Mouse (Mus musculus) fat pad, adult 2 months (tissue): ENCODE measurements around the gene Fzd7.

ENCODE experiments used
- DNase-seq: peaks from one replicate; pipeline ENCODE4 v3.0.0-alpha.2; 2011; ENCODE audit warnings: low read depth, low spot score; ENCODE audit errors: extremely low read depth

The Fzd7 gene

GRCm38 (mm10) chr1:59470766-59471165 is 11.5 kb upstream of the Fzd7 start:
- no peak for DNase-seq

GRCm38 (mm10) chr1:59472368-59473180 is 9.7 kb upstream of the Fzd7 start:
- no peak for DNase-seq

- DNase-seq: no peak
Observed at GRCm38 (mm10) chr1:59473181-59473555, 9.1 kb upstream of the Fzd7 start.

GRCm38 (mm10) chr1:59475618-59476017 is 6.6 kb upstream of the Fzd7 start:
- no peak for DNase-seq

DNA sequence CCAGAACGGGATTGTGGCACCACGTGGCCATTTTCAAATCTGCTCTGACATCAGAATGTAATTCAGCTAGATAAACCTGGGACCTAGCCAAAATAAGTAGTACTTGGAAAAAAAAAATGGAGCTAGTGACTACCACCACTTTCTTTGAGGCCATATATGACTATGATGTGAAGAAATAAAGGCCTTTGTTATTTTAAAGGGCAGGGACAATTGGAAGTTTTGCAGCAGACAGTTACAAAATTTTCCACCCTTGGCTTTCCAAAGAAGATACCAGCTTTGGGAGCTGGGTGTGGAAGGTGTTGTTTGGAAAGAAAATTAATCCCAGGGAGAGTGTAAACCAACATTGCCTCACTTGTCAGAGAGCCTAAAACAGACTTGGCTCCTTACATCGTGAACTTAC is 3.3 kb upstream of the Fzd7 start:
- peak; percentile 93 for DNase-seq

GRCm38 (mm10) chr1:59480821-59481455 is 1.3 kb upstream of the Fzd7 start:
- DNase-seq: no peak

DNA sequence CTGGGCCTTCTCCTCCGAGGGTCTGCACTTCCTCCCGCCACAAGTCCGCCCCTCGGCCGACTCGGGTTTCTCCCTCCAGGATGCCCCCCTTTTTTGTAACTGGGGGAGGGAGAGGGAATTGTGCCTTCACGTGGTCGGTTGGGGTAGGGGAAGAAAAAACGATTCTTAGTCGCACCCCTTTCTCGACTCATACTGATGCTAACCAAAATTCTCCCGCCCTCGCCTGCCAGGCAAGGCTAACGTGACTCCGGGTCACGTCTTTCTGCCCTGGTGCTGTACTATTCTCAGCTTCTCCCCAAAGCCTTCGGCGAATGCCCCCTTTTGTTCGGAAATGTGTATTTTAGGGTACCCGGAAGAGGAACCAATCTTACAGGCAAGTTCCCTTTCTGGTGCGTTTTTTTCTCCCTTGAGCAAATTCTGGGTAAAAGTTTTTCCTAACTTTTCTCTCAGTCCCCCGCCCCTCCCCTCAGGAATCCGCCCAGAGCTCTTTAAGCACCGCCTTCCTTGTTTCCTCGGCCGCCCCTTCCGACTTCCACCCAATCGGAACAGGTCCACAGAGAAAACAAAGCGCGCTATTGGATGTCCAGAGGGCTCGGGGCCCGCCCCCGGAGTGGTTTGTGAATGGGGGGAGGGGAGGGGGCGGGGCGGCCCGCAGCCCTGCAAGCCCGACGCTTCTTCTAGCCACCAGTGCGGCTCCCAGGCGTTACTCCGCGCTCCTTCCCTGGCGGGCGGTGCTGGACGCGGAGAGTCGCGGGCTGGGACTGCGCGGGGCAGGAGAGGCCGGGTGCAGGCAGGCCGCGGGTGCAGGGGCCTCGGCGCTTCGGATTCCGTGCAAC is 550 bp upstream of the Fzd7 start:
- no peak for DNase-seq

GRCm38 (mm10) chr1:59482696-59483520 is 684 bp downstream of the Fzd7 start:
- DNase-seq: no peak

DNA sequence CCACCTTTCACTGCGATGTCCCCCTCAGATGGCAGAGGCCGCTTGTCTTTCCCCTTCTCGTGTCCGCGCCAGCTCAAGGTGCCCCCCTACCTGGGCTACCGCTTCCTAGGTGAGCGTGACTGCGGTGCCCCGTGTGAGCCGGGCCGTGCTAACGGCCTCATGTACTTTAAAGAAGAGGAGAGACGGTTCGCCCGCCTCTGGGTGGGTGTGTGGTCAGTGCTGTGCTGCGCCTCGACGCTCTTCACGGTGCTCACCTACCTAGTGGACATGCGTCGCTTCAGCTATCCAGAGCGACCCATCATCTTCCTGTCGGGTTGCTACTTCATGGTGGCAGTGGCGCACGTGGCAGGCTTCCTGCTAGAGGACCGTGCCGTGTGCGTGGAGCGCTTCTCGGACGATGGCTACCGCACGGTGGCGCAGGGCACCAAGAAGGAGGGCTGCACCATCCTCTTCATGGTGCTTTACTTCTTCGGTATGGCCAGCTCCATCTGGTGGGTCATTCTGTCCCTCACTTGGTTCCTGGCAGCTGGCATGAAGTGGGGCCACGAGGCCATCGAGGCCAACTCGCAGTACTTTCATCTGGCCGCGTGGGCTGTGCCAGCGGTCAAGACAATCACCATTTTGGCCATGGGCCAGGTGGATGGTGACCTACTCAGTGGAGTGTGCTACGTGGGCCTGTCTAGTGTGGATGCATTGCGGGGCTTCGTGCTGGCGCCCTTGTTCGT is 1.5 kb downstream of the Fzd7 start:
- no peak for DNase-seq

- no peak for DNase-seq
Observed at GRCm38 (mm10) chr1:59484314-59484713, 2.1 kb downstream of the Fzd7 start.

- no peak for DNase-seq
Observed at GRCm38 (mm10) chr1:59484791-59485785, 2.9 kb downstream of the Fzd7 start.

GRCm38 (mm10) chr1:59485803-59486202 is 3.6 kb downstream of the Fzd7 start:
- no peak for DNase-seq

DNA sequence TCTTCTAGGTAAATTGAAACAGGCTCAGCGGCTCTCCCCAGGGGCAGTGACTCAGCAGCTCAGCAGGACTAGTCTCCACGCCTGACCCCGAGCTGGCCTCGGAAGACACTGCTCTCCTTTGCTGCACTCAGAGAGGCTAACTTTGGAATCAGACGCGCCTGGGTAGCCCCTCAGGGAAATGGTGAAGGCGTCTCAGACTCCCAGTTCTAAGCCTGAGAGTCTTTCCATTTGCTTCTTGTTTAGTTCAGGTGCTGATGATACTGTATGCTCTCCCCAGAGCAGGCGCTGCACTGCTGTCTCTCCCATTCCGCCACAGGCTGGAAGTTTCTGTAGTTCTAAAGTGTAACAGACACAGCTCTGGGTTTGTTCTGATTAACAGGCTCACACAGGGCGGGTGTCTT is 5.4 kb downstream of the Fzd7 start:
- DNase-seq: no peak

GRCm38 (mm10) chr1:59488481-59488880 is 6.3 kb downstream of the Fzd7 start:
- DNase-seq: no peak

DNA sequence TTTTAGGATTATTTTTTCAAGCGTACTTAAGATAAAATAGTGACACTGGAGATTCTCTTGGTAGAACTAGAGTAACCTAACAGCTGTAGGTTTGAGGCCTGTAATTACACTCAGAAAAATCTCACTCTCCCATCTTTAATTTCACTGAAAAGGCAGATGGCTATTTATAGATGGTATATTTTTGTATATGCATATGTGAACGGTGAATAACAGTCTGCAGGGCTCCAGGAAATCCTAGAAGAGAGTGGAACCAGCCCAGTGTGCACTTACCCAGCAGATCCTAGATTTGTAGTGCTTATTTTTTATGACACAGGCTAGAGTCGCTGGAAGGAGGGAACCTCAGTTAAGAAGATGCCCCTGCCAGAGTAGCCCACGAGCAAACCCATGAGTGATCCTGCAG is 6.8 kb downstream of the Fzd7 start:
- no peak for DNase-seq

- DNase-seq: no peak
Observed at GRCm38 (mm10) chr1:59491517-59491916, 9.3 kb downstream of the Fzd7 start.

- no peak for DNase-seq
Observed at GRCm38 (mm10) chr1:59492432-59492831, 10.2 kb downstream of the Fzd7 start.

DNA sequence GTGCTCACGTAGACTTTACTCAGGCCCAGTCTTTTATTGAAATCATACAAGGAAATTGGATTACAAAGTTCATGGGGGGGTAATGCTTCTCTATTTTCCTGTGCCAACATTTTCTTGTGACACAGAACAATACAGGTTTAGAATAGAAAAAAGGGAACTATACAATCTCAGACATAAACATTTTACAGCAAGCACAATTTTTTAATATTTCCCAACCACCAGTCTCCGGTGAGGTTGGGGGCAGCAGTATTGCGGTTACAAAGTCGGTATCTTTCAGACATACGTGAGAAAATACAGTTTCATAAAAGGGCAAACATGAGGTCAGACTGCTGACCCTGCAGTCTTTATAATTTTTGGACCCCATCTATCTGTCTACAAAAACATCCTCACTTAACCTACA is 13.7 kb downstream of the Fzd7 start:
- DNase-seq: no peak
